Mouse (Mus musculus) olfactory bulb, adult 2 months (tissue): ENCODE results near the gene Gata1.

ENCODE experiments used
- CTCF ChIP-seq: fragments of 200-500 bp; IDR thresholded peaks from 2 replicates; pipeline ENCODE4 v1.5.1; 2012; ENCODE audit warnings: low read depth, mild to moderate bottlenecking, low read length, moderate library complexity; ENCODE audit not compliant: insufficient read depth
- POLR2A ChIP-seq: fragments of 200-500 bp; IDR thresholded peaks from 2 replicates; pipeline ENCODE4 v1.6.1; 2012; ENCODE audit warnings: mild to moderate bottlenecking, low read depth, low read length, moderate library complexity; ENCODE audit not compliant: insufficient read depth

GRCm38 (mm10) chrX:7910473-7910872, 67.4 kb downstream of the Gata1 start:
- TF ChIP-seq CTCF (no peak), POLR2A (no peak)
